Mouse (Mus musculus): ENCODE measurements around the gene Slc25a26.

DNA sequence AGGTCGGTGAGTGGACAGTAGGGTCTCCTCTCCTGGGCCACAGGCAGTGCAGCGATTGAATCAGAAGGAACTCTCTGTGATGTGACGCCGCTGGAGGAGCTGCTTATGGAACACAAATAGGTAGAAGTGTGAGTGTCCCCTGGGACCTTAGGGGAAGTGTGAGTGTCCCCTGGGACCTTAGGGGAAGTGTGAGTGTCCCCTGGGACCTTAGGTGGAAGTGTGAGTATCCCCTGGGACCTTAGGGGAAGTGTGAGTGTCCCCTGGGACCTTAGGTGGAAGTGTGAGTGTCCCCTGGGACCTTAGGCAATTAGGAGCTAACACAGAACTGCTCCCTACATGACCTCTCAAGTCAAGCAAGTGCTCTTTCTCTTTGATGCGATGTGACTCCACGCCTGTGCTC is 18.0 kb downstream of the Slc25a26 start:
- TF ChIP-seq CTCF (IDR thresholded peaks at IDR 0.05; ENCODE audit: low read depth, low read length) (no peak), POLR2A (IDR thresholded peaks at IDR 0.05; ENCODE audit: insufficient read depth, low read length) (no peak), EP300 (IDR thresholded peaks at IDR 0.05; ENCODE audit: insufficient read depth, low read depth, low read length) (no peak)

All from ES-Bruce4 (cell line).